Mouse (Mus musculus) olfactory bulb, adult 2 months (tissue): ENCODE measurements around the gene Sall4.

Experiments
- CTCF ChIP-seq: fragments of 200-500 bp; IDR thresholded peaks from 2 replicates; pipeline ENCODE4 v1.5.1; 2012; ENCODE audit warnings: low read depth, mild to moderate bottlenecking, low read length, moderate library complexity; ENCODE audit not compliant: insufficient read depth
- POLR2A ChIP-seq: fragments of 200-500 bp; IDR thresholded peaks from 2 replicates; pipeline ENCODE4 v1.6.1; 2012; ENCODE audit warnings: mild to moderate bottlenecking, low read depth, low read length, moderate library complexity; ENCODE audit not compliant: insufficient read depth

- TF ChIP-seq POLR2A (no peak), CTCF (no peak)
These were observed 2.6 kb downstream of the Sall4 start for GRCm38 (mm10) chr2:168765065-168765681.
